Mouse (Mus musculus) embryonic facial prominence, embryonic 14.5 days (tissue): ENCODE results near the gene Yy1. TPM values are rescaled to one million over a fixed set of nuclear protein-coding genes. Genes with fewer than 3 reads are reported as not detected.
A peak's percentile ranks its signal among the peaks of the same experiment; 100 is the strongest.

Source experiments
- ATAC-seq: fragments of 200-750 bp; cut with Nextera tagmentation; 2 replicates; pipeline ENCODE4 v1.8.0; 2017; ENCODE audit warnings: low read depth, moderate number of reproducible peaks, moderate TSS enrichment
- DNase-seq: peaks from one replicate; pipeline ENCODE4 v3.0.0-alpha.2; 2015; ENCODE audit warnings: low spot score
- H3K27ac ChIP-seq: fragments of 300-500 bp; sonication (generic); replicated peaks from 2 replicates; pipeline ENCODE4 v1.5.1; 2014; ENCODE audit warnings: low read depth, mild to moderate bottlenecking, low read length, moderate library complexity
- H3K27me3 ChIP-seq: fragments of 300-500 bp; sonication (generic); replicated peaks from 2 replicates; pipeline ENCODE4 v1.6.1; 2014; ENCODE audit warnings: low read length; ENCODE audit not compliant: control insufficient read depth, insufficient read depth
- H3K36me3 ChIP-seq: fragments of 300-500 bp; sonication (generic); 2 replicates; pipeline ENCODE4 v1.6.1; 2014; ENCODE audit warnings: low read length, mixed read lengths; ENCODE audit not compliant: control insufficient read depth, insufficient read depth
- H3K4me1 ChIP-seq: fragments of 300-500 bp; sonication (generic); 2 replicates; pipeline ENCODE4 v1.6.1; 2014; ENCODE audit warnings: antibody characterized with exemption, low read length; ENCODE audit not compliant: control insufficient read depth, insufficient read depth
- H3K4me2 ChIP-seq: fragments of 300-500 bp; sonication (generic); 2 replicates; pipeline ENCODE4 v1.6.1; 2014; ENCODE audit warnings: low read depth, mild to moderate bottlenecking, low read length, moderate library complexity, mixed read lengths
- H3K4me3 ChIP-seq: fragments of 300-500 bp; sonication (generic); 2 replicates; pipeline ENCODE4 v1.5.1; 2014; ENCODE audit warnings: low read depth, mild to moderate bottlenecking, low read length
- H3K9ac ChIP-seq: fragments of 300-500 bp; sonication (generic); 2 replicates; pipeline ENCODE4 v1.6.1; 2014; ENCODE audit warnings: low read depth, mild to moderate bottlenecking, low read length, moderate library complexity, mixed read lengths
- H3K9me3 ChIP-seq: fragments of 300-500 bp; sonication (generic); 2 replicates; pipeline ENCODE4 v1.6.1; 2016; ENCODE audit warnings: low read length; ENCODE audit not compliant: control insufficient read depth
- WGBS: fragments of 180-500 bp; shearing (Covaris S2); extraction: QIAGEN DNeasy Blood & Tissue Kit; methylation state at CpG from one replicate; pipeline ENCODE4 v1.1.7; 2014; 5-methylcytosine and 5-hydroxymethylcytosine counted together
- polyA plus RNA-seq: library from polyadenylated mRNA; unstranded; fragments of >200 nt; fragmentation: Nextera tagmentation; extraction: Ambion mirVana; gene quantifications from 2 replicates; pipeline ENCODE4 v1.2.1, GENCODE M21; 2014

The Yy1 gene
- polyA plus RNA-seq, 1 experiment from 2014 or later, result 20.3 TPM

GRCm38 (mm10) chr12:108758273-108758672 is 34.5 kb upstream of the Yy1 start:
- no peaks in the 10 kb centered on the region for H3K27me3 ChIP-seq
- peak overlapping the region; percentile 89 for H3K4me2 ChIP-seq
- ATAC-seq (no peak), DNase-seq (no peak)
- WGBS, result 63% methylated on average over 8 of the region's 8 CpGs
- no peaks in the 10 kb centered on the region for H3K9me3 ChIP-seq
- H3K9ac ChIP-seq, result no peak overlapping the region
- H3K36me3 ChIP-seq, result no peaks in the 10 kb centered on the region
- no peak overlapping the region for H3K27ac ChIP-seq
- no peaks in the 10 kb centered on the region for H3K4me1 ChIP-seq
- peak overlapping the region; percentile 67; the same call in 1 of the 2 replicates for H3K4me3 ChIP-seq

- Histone ChIP-seq H3K4me1 (no peaks in the 10 kb centered on the region), H3K4me3 (no peak overlapping the region), H3K9me3 (no peaks in the 10 kb centered on the region), H3K9ac (no peak overlapping the region), H3K27me3 (no peaks in the 10 kb centered on the region), H3K36me3 (no peaks in the 10 kb centered on the region), H3K27ac (no peak overlapping the region), H3K4me2 (no peak overlapping the region)
- 81% methylated on average over 13 of the region's 13 CpGs for WGBS
- DNase-seq (no peak), ATAC-seq (no peak)
Measured at GRCm38 (mm10) chr12:108758682-108759081, 34.1 kb upstream of the Yy1 start.

GRCm38 (mm10) chr12:108759266-108759665 is 33.5 kb upstream of the Yy1 start:
- Histone ChIP-seq H3K27ac (no peak overlapping the region), H3K27me3 (no peaks in the 10 kb centered on the region), H3K4me1 (no peaks in the 10 kb centered on the region), H3K9ac (no peak overlapping the region), H3K36me3 (no peaks in the 10 kb centered on the region), H3K4me2 (no peak overlapping the region), H3K9me3 (no peaks in the 10 kb centered on the region), H3K4me3 (no peak overlapping the region)
- 74% methylated on average over 11 of the region's 11 CpGs for WGBS
- DNase-seq (no peak), ATAC-seq (no peak)

GRCm38 (mm10) chr12:108760016-108760415 is 32.8 kb upstream of the Yy1 start:
- no peak overlapping the region for H3K4me2 ChIP-seq
- no peaks in the 10 kb centered on the region for H3K27me3 ChIP-seq
- no peak overlapping the region for H3K9ac ChIP-seq
- WGBS, result 76% methylated on average over 6 of the region's 6 CpGs
- H3K36me3 ChIP-seq, result no peaks in the 10 kb centered on the region
- H3K27ac ChIP-seq, result no peak overlapping the region
- DNase-seq, result no peak
- ATAC-seq, result no peak
- H3K9me3 ChIP-seq, result no peaks in the 10 kb centered on the region
- H3K4me3 ChIP-seq, result no peak overlapping the region
- H3K4me1 ChIP-seq, result 0 out of 2 replicates have a peak, but pooled peaks cover under 1% of the 10 kb centered on the region

- Histone ChIP-seq H3K4me2 (no peak overlapping the region), H3K27me3 (no peaks in the 10 kb centered on the region), H3K4me3 (no peak overlapping the region), H3K9me3 (no peaks in the 10 kb centered on the region), H3K27ac (no peak overlapping the region), H3K4me1 (0 out of 2 replicates have a peak, but pooled peaks cover 6% of the 10 kb centered on the region), H3K36me3 (no peaks in the 10 kb centered on the region), H3K9ac (no peak overlapping the region)
- no peak for ATAC-seq
- no peak for DNase-seq
- WGBS, result 70% methylated on average over 9 of the region's 9 CpGs
Measured at GRCm38 (mm10) chr12:108760500-108761020, 32.2 kb upstream of the Yy1 start.

- H3K4me1 ChIP-seq, result peaks cover 10% of the 10 kb centered on the region; the same call in 1 of the 2 replicates
- H3K27me3 ChIP-seq, result no peaks in the 10 kb centered on the region
- H3K4me3 ChIP-seq, result no peak overlapping the region
- ATAC-seq (no peak), DNase-seq (no peak)
- H3K36me3 ChIP-seq, result no peaks in the 10 kb centered on the region
- no peak overlapping the region for H3K9ac ChIP-seq
- 59% methylated on average over 4 of the region's 4 CpGs for WGBS
- H3K4me2 ChIP-seq, result no peak overlapping the region
- no peak overlapping the region for H3K27ac ChIP-seq
- H3K9me3 ChIP-seq, result no peaks in the 10 kb centered on the region
Measured at GRCm38 (mm10) chr12:108761209-108761608, 31.6 kb upstream of the Yy1 start.

GRCm38 (mm10) chr12:108761665-108762064 is 31.1 kb upstream of the Yy1 start:
- Histone ChIP-seq H3K9me3 (no peaks in the 10 kb centered on the region), H3K27ac (no peak overlapping the region), H3K9ac (no peak overlapping the region), H3K36me3 (no peaks in the 10 kb centered on the region), H3K27me3 (no peaks in the 10 kb centered on the region), H3K4me3 (no peak overlapping the region), H3K4me2 (no peak overlapping the region), H3K4me1 (peaks cover 15% of the 10 kb centered on the region; the same call in 1 of the 2 replicates)
- ATAC-seq (no peak), DNase-seq (no peak)
- 61% methylated on average over 4 of the region's 4 CpGs for whole genome bisulfite sequencing

- Histone ChIP-seq H3K4me2 (no peak overlapping the region), H3K9ac (no peak overlapping the region), H3K9me3 (no peaks in the 10 kb centered on the region), H3K36me3 (no peaks in the 10 kb centered on the region), H3K4me1 (peaks cover 16% of the 10 kb centered on the region; the same call in 1 of the 2 replicates), H3K27ac (no peak overlapping the region), H3K4me3 (no peak overlapping the region), H3K27me3 (no peaks in the 10 kb centered on the region)
- DNase-seq (peak; percentile 25), ATAC-seq (no peak)
- WGBS, result 51% methylated on average over 9 of the region's 9 CpGs
Measured at GRCm38 (mm10) chr12:108763057-108763796, 29.5 kb upstream of the Yy1 start.
